Mouse (Mus musculus) left cerebral cortex, adult 8-10 months (tissue): ENCODE results near the gene Ism2. TPM values are rescaled to one million over a fixed set of nuclear protein-coding genes. Genes with fewer than 3 reads are reported as not detected.

ENCODE experiments used
- DNase-seq, 2 experiments: peaks; one replicate each; pipeline ENCODE4 v3.0.0; 2022; ENCODE audit warnings: low spot score in 2 of 2
- microRNA-seq, 2 experiments: library from miRNA; unstranded; fragments of <30 nt; microRNA quantifications; one replicate each; pipeline ENCODE4 v1.2.0; 2022
- total RNA-seq, 4 experiments: library from RNA; stranded (reverse); gene quantifications; 2 replicates each; pipeline ENCODE4 v1.2.4; 2022

Ism2 gene
- total RNA-seq, 4 experiments from 2014 or later, result 0.32 to 0.91 (median 0.54) TPM

DNA sequence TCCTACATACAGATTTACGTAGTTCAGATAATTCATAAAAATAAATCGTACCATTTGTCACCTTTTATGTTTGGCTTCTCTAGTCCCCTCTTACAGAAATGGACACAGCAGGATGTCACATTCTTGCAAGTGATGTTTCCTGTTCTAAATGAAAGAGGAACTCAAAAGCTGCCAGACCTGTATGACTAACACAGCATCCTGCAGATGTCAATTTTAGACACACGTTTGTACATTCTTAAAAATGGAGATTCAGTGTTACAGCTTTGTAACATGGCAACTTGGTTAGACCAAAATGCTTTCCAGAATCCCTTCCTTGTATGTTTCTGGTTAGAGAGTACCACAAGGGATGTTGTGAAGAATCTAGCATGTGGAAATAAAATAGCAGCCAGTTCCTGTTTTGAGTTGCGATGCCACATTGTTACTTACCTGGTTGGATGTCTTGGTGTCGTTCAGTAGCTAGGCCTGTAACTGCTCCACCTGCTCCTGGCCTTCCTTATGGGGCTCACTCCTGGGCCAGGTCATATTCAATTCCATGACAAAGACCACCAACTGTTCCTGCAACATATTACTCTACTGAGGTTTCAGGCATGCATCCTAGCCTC is 62.5 kb downstream of the Ism2 start:
- DNase-seq, result no peak

DNA sequence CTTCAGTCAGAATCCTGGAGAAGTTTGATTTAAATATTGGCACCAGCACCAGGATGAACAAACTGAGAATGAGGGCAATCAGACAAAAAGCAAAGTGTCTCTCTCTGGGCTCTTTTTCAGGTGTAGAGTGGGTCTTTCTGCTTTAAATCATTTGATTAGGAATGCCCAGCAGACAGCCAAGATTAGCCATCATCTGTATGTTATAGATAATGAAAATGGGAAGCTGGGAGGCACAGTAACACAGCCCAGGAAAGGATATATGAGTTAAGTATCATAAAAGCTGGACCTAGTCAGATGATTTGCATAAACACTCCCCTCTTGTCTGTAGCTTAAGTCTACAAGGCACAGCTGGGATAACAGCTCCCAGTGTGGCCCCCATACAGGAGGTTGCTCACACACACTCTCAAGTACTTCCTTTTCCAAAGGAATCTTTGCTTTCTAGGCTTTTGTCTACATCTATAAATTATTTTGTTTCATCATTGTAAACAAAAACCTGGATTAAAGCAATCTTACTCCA is 69.1 kb downstream of the Ism2 start:
- no peak for DNase-seq

DNA sequence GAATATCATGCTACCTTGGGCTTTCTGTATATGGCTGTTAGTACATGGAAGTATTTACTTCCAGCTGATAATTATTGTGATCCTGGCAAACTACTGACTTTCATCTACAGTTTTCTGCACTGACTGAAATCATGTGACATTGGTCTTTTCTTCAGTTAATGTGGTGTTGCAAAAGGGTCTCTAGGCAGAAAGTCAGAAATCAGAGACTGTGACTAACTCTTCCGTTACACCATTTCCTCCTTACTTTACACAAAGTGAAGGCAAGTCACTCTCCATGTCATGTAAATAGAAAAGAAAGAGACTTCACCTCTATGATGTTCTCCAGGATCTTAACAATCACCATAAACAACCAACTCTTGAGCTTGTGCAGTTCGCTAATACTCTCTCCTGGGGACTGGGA is 69.9 kb downstream of the Ism2 start:
- no peak for DNase-seq

Small RNAs within 50 kb of the gene (microRNA-seq; reads per million reads assigned to microRNA genes)
- gene Gm47293, result 0 reads per million in 2 experiments

Other genes with a start within 250 kb of the Ism2 start
- gene Ngb, start 197.2 kb downstream of the Ism2 start, total RNA-seq, result 10 to 100 TPM in 1 of 4 experiments, 1 to 10 TPM in 3; 7.1 to 10.4 (median 8.5) TPM
- 10 to 100 TPM; 52.3 to 58.4 (median 55.2) TPM for gene Gstz1, start 152.5 kb downstream of the Ism2 start, total RNA-seq
- gene Pomt2, start 151.7 kb downstream of the Ism2 start, total RNA-seq, result 10 to 100 TPM; 18.3 to 19.6 (median 19.1) TPM
- 1 to 10 TPM; 3.5 to 7.3 (median 5.1) TPM for gene Samd15, start 100.0 kb downstream of the Ism2 start, total RNA-seq
- gene Tmed8, start 99.3 kb downstream of the Ism2 start, total RNA-seq, result 10 to 100 TPM; 27.7 to 30.1 (median 29.0) TPM
- 1 to 10 TPM in 2 of 4 experiments, under 1 TPM in 2; 0.89 to 1.6 (median 1.0) TPM for gene Noxred1, start 61.0 kb downstream of the Ism2 start, total RNA-seq
- 10 to 100 TPM; 50.5 to 60.0 (median 57.6) TPM for gene Vipas39, start 33.4 kb downstream of the Ism2 start, total RNA-seq
- 100 to 1,000 TPM; 129 to 167 (median 149) TPM for gene Ahsa1, start 33.2 kb downstream of the Ism2 start, total RNA-seq
- gene Sptlc2, start 88.7 kb upstream of the Ism2 start, total RNA-seq, result 10 to 100 TPM; 27.6 to 37.0 (median 32.7) TPM
- gene Slirp, start 144.2 kb upstream of the Ism2 start, total RNA-seq, result 100 to 1,000 TPM; 101 to 134 (median 108) TPM
- 10 to 100 TPM; 18.8 to 22.9 (median 19.0) TPM for gene Alkbh1, start 144.3 kb upstream of the Ism2 start, total RNA-seq
- gene Snw1, start 172.6 kb upstream of the Ism2 start, total RNA-seq, result 10 to 100 TPM; 65.5 to 74.1 (median 70.7) TPM
- not detected for gene Gm5788, start 195.0 kb upstream of the Ism2 start, total RNA-seq
- gene Gm8300, start 214.6 kb upstream of the Ism2 start, total RNA-seq, result not detected